Mouse (Mus musculus): Measurements from ENCODE around the gene Slc1a2. TPM values are rescaled to one million over a fixed set of nuclear protein-coding genes. Genes with fewer than 3 reads are reported as not detected.

Gene Slc1a2
- polyA plus RNA-seq, 1 experiment from 2014 or later: 0.40 TPM

GRCm38 (mm10) chr2:102792804-102793203, 134.3 kb downstream of the Slc1a2 start:
- H3K4me1 ChIP-seq: no peaks in the 10 kb centered on the region
- DNase-seq (ENCODE audit: low spot score): no peak
- no peak overlapping the region for H3K27ac ChIP-seq
- H3K27me3 ChIP-seq (ENCODE audit: insufficient read depth, poor library complexity, severe bottlenecking): no peaks in the 10 kb centered on the region
- no peaks in the 10 kb centered on the region for H3K9me3 ChIP-seq
- H3K36me3 ChIP-seq: no peaks in the 10 kb centered on the region
- WGBS: 86% methylated on average over 6 of the region's 6 CpGs
- H3K4me3 ChIP-seq: no peak overlapping the region

DNA sequence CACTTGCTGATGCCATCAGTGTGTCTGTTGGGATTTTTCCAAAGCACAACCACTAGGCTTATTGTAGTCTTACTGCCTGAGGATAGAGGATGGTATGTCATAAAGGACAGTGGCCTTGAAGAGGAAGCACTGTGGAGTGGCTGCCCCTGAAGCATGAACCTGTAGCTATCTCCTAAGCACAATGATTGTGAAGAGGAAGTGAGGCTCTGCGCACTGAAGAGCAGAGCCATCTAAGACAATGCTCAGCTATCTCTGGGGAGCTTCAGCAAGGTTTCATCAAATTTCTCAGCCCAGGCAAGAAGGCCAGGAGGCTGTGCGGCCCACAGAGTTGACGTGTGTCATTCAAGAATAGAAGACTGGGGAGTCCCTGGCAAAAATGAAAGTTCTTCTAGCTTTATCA, 136.6 kb downstream of the Slc1a2 start:
- H3K27ac ChIP-seq: no peak overlapping the region
- WGBS: 71% methylated on average over 3 of the region's 3 CpGs
- no peaks in the 10 kb centered on the region for H3K27me3 ChIP-seq (ENCODE audit: insufficient read depth, poor library complexity, severe bottlenecking)
- H3K9me3 ChIP-seq: no peaks in the 10 kb centered on the region
- DNase-seq (ENCODE audit: low spot score): no peak
- H3K36me3 ChIP-seq: no peaks in the 10 kb centered on the region
- no peak overlapping the region for H3K4me3 ChIP-seq
- H3K4me1 ChIP-seq: no peaks in the 10 kb centered on the region

DNA sequence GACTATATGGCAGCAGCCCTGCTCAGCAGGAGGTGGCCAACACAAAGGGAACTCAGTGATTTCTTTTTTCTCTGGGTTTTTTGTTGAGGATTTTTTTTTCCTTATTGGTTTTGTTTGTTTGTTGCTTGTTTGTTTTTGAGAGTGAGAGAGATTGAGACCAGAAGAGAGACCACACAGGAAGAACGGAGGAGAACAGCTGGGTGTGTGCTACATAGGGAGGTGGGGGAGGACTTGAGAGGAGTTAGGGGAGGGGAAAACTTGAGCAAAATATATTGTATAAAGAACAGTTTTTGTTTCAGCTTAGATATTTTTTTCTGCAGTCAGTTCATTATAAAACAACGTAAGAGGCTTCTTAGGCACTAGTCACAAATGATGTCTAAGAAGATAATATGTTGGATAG, 139.7 kb downstream of the Slc1a2 start:
- DNase-seq (ENCODE audit: low spot score): no peak
- Histone ChIP-seq H3K4me3 (no peak overlapping the region), H3K36me3 (no peaks in the 10 kb centered on the region), H3K27ac (no peak overlapping the region), H3K9me3 (no peaks in the 10 kb centered on the region), H3K4me1 (no peaks in the 10 kb centered on the region), H3K27me3 (ENCODE audit: insufficient read depth, poor library complexity, severe bottlenecking) (no peaks in the 10 kb centered on the region)
- 54% methylated on average over 2 of the region's 2 CpGs for WGBS

- Histone ChIP-seq H3K27me3 (ENCODE audit: insufficient read depth, poor library complexity, severe bottlenecking) (no peaks in the 10 kb centered on the region), H3K4me3 (no peak overlapping the region), H3K9me3 (no peaks in the 10 kb centered on the region), H3K4me1 (no peaks in the 10 kb centered on the region), H3K27ac (no peak overlapping the region), H3K36me3 (no peaks in the 10 kb centered on the region)
- DNase-seq (ENCODE audit: low spot score): no peak
- WGBS: 72% methylated on average over 1 of the region's 1 CpGs
Observed at GRCm38 (mm10) chr2:102801899-102802298, 143.4 kb downstream of the Slc1a2 start.

GRCm38 (mm10) chr2:102804109-102804508, 145.7 kb downstream of the Slc1a2 start:
- no peaks in the 10 kb centered on the region for H3K9me3 ChIP-seq
- H3K36me3 ChIP-seq: no peaks in the 10 kb centered on the region
- H3K4me3 ChIP-seq: no peak overlapping the region
- no peak overlapping the region for H3K27ac ChIP-seq
- no peaks in the 10 kb centered on the region for H3K27me3 ChIP-seq (ENCODE audit: insufficient read depth, poor library complexity, severe bottlenecking)
- no peak for DNase-seq (ENCODE audit: low spot score)
- 34% methylated on average over 2 of the region's 2 CpGs for WGBS
- H3K4me1 ChIP-seq: no peaks in the 10 kb centered on the region

- Histone ChIP-seq H3K36me3 (no peaks in the 10 kb centered on the region), H3K4me1 (no peaks in the 10 kb centered on the region), H3K4me3 (no peak overlapping the region), H3K9me3 (no peaks in the 10 kb centered on the region), H3K27me3 (ENCODE audit: insufficient read depth, poor library complexity, severe bottlenecking) (no peaks in the 10 kb centered on the region), H3K27ac (no peak overlapping the region)
- 69% methylated on average over 6 of the region's 6 CpGs for WGBS
- no peak for DNase-seq (ENCODE audit: low spot score)
Observed at GRCm38 (mm10) chr2:102805283-102805682, 146.8 kb downstream of the Slc1a2 start.

GRCm38 (mm10) chr2:102805761-102806496, 147.5 kb downstream of the Slc1a2 start:
- 76% methylated on average over 4 of the region's 4 CpGs for WGBS
- Histone ChIP-seq H3K9me3 (no peaks in the 10 kb centered on the region), H3K4me1 (no peaks in the 10 kb centered on the region), H3K4me3 (no peak overlapping the region), H3K27me3 (ENCODE audit: insufficient read depth, poor library complexity, severe bottlenecking) (no peaks in the 10 kb centered on the region), H3K27ac (no peak overlapping the region), H3K36me3 (no peaks in the 10 kb centered on the region)
- DNase-seq (ENCODE audit: low spot score): no peak

DNA sequence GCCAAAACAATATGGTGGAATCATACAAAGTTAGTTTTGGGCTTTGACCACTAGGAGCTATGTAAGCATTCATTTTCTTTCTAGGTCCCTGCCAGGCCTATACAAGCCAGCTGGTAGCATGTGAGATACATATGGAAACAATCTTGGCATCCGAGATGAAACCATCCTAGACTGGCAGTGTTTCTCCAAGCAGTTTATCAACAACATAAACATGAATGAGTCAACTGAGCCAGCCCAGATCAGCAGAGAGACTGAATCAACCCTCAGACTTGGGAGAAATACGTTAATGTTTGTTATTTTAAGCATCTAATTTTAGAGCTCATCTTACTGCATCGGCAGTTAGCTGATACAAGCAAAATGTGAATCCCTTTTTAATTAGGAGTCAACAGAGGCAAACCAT, 149.2 kb downstream of the Slc1a2 start:
- Histone ChIP-seq H3K4me3 (no peak overlapping the region), H3K4me1 (no peaks in the 10 kb centered on the region), H3K9me3 (no peaks in the 10 kb centered on the region), H3K27ac (no peak overlapping the region), H3K36me3 (no peaks in the 10 kb centered on the region), H3K27me3 (ENCODE audit: insufficient read depth, poor library complexity, severe bottlenecking) (no peaks in the 10 kb centered on the region)
- 38% methylated on average over 3 of the region's 3 CpGs for WGBS
- no peak for DNase-seq (ENCODE audit: low spot score)

- no peak for DNase-seq (ENCODE audit: low spot score)
- H3K4me1 ChIP-seq: no peaks in the 10 kb centered on the region
- WGBS: 88% methylated on average over 1 of the region's 1 CpGs
- H3K27ac ChIP-seq: no peak overlapping the region
- H3K36me3 ChIP-seq: peaks cover 6% of the 10 kb centered on the region; the same call in 1 of the 2 replicates
- no peaks in the 10 kb centered on the region for H3K9me3 ChIP-seq
- no peaks in the 10 kb centered on the region for H3K27me3 ChIP-seq (ENCODE audit: insufficient read depth, poor library complexity, severe bottlenecking)
- H3K4me3 ChIP-seq: no peak overlapping the region
Observed at GRCm38 (mm10) chr2:102809436-102809835, 151.0 kb downstream of the Slc1a2 start.

GRCm38 (mm10) chr2:102812756-102813155, 154.3 kb downstream of the Slc1a2 start:
- H3K27ac ChIP-seq: no peak overlapping the region
- no peaks in the 10 kb centered on the region for H3K9me3 ChIP-seq
- no peak for DNase-seq (ENCODE audit: low spot score)
- no peaks in the 10 kb centered on the region for H3K4me1 ChIP-seq
- 74% methylated on average over 4 of the region's 4 CpGs for WGBS
- H3K4me3 ChIP-seq: no peak overlapping the region
- H3K27me3 ChIP-seq (ENCODE audit: insufficient read depth, poor library complexity, severe bottlenecking): no peaks in the 10 kb centered on the region
- H3K36me3 ChIP-seq: peaks cover 6% of the 10 kb centered on the region; the same call in 1 of the 2 replicates

DNA sequence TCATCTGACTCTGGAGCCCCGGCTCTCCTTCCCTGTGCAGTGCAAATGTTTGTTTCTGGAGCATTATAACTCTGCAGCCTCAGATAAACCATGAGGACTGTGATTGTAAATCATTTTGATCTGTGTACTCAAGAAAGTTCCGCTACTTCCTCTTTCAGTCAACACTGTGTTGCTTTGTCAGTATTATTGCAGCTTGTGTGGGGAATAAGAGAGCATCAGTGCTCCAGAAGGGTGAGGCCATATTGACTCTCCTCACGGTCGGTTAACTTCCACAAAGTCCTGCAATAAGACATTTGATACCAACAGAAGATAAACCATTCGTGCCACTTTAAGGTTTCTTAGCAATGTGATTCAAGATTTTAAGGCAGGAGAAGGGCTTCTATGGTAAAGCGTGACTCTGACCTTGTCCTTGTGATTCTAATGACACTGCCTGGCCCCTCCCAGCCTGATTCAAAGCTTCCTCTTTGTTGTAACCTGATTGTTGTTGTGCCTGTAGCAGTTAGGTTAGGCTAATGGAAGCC, 156.9 kb downstream of the Slc1a2 start:
- no peak for DNase-seq (ENCODE audit: low spot score)
- WGBS: 76% methylated on average over 6 of the region's 6 CpGs
- peaks cover 21% of the 10 kb centered on the region; the same call in 1 of the 2 replicates for H3K36me3 ChIP-seq
- H3K4me1 ChIP-seq: no peaks in the 10 kb centered on the region
- no peak overlapping the region for H3K4me3 ChIP-seq
- no peak overlapping the region for H3K27ac ChIP-seq
- no peaks in the 10 kb centered on the region for H3K27me3 ChIP-seq (ENCODE audit: insufficient read depth, poor library complexity, severe bottlenecking)
- H3K9me3 ChIP-seq: no peaks in the 10 kb centered on the region

- no peaks in the 10 kb centered on the region for H3K27me3 ChIP-seq (ENCODE audit: insufficient read depth, poor library complexity, severe bottlenecking)
- 84% methylated on average over 5 of the region's 5 CpGs for WGBS
- peaks cover 36% of the 10 kb centered on the region for H3K36me3 ChIP-seq
- H3K27ac ChIP-seq: no peak overlapping the region
- H3K4me3 ChIP-seq: no peak overlapping the region
- DNase-seq (ENCODE audit: low spot score): no peak
- H3K4me1 ChIP-seq: no peaks in the 10 kb centered on the region
- H3K9me3 ChIP-seq: no peaks in the 10 kb centered on the region
Observed at GRCm38 (mm10) chr2:102820225-102820711, 161.8 kb downstream of the Slc1a2 start.

- H3K9me3 ChIP-seq: no peaks in the 10 kb centered on the region
- no peaks in the 10 kb centered on the region for H3K27me3 ChIP-seq (ENCODE audit: insufficient read depth, poor library complexity, severe bottlenecking)
- no peak overlapping the region for H3K4me3 ChIP-seq
- H3K27ac ChIP-seq: no peak overlapping the region
- H3K36me3 ChIP-seq: peaks cover 36% of the 10 kb centered on the region
- WGBS: 89% methylated on average over 8 of the region's 8 CpGs
- H3K4me1 ChIP-seq: no peaks in the 10 kb centered on the region
- DNase-seq (ENCODE audit: low spot score): no peak
Observed at GRCm38 (mm10) chr2:102820790-102821189, 162.3 kb downstream of the Slc1a2 start.

All from heart, embryonic 10.5 days (tissue).